Mouse (Mus musculus) CH12.LX (cell line): ENCODE results near the gene Tcp11. TPM values are rescaled to one million over a fixed set of nuclear protein-coding genes. Genes with fewer than 3 reads are reported as not detected.

Experiments used
- DNase-seq: peaks from one replicate; pipeline ENCODE4 v3.0.0-alpha.2; 2013; ENCODE audit errors: extremely low read depth
- H3K27ac ChIP-seq: 2 replicates; pipeline ENCODE4 v1.5.1; 2012; ENCODE audit warnings: low read depth, mild to moderate bottlenecking, control low read depth, moderate library complexity; ENCODE audit not compliant: insufficient read depth
- H3K27me3 ChIP-seq: replicated peaks from 2 replicates; pipeline ENCODE3; 2012; ENCODE audit warnings: inconsistent platforms
- H3K36me3 ChIP-seq, 2 experiments: replicated peaks in 1 of 2; 2 replicates each; pipeline versions ENCODE3 to v1.6.1; 2012; ENCODE audit warnings: inconsistent platforms in 1 of 2, low read length in 1 of 2, mild to moderate bottlenecking in 1 of 2, mixed read lengths in 1 of 2, moderate library complexity in 1 of 2; ENCODE audit not compliant: control insufficient read depth in 1 of 2, insufficient read depth in 1 of 2
- H3K4me1 ChIP-seq, 2 experiments: 2 replicates each; pipeline ENCODE4 v1.6.1; 2012; ENCODE audit warnings: inconsistent platforms in 1 of 2, moderate library complexity in 1 of 2; ENCODE audit not compliant: insufficient read depth in 2 of 2, control insufficient read depth in 1 of 2
- H3K4me2 ChIP-seq: 2 replicates; pipeline ENCODE4 v1.6.1; 2012; ENCODE audit warnings: low read depth, mild to moderate bottlenecking, control low read depth; ENCODE audit not compliant: poor library complexity, insufficient read depth, severe bottlenecking
- H3K4me3 ChIP-seq, 3 experiments: fragments of 150-350 bp in 1 of 3; sonication (generic) in 1 of 3; replicated peaks in 1 of 3; 2 replicates each; pipeline versions ENCODE3 to v1.5.1; 2011 to 2012; ENCODE audit warnings: low read depth in 2 of 3, low read length in 2 of 3, mild to moderate bottlenecking in 2 of 3, moderate library complexity in 2 of 3, control low read depth in 1 of 3, improper control_type of control experiment in 1 of 3, inconsistent platforms in 1 of 3, mixed read lengths in 1 of 3; ENCODE audit not compliant: poor library complexity in 1 of 3
- H3K79me2 ChIP-seq: replicated peaks from 2 replicates; pipeline ENCODE4 v1.6.1; 2012; ENCODE audit warnings: mild to moderate bottlenecking, moderate library complexity; ENCODE audit not compliant: control insufficient read depth, poor library complexity, insufficient read depth, severe bottlenecking; ENCODE audit errors: extremely low read depth
- H3K9ac ChIP-seq: 2 replicates; pipeline ENCODE4 v1.6.1; 2012; ENCODE audit warnings: low read depth, mild to moderate bottlenecking, control low read depth, moderate library complexity; ENCODE audit not compliant: insufficient read depth
- H3K9me3 ChIP-seq: replicated peaks from 2 replicates; pipeline ENCODE3; 2012; ENCODE audit warnings: low read length, inconsistent platforms, mixed read lengths
- BHLHE40 ChIP-seq: IDR thresholded peaks from 2 replicates; pipeline ENCODE4 v1.6.1; 2011; ENCODE audit warnings: mild to moderate bottlenecking, low read depth, low read length, improper control_type of control experiment
- CHD1 ChIP-seq: IDR thresholded peaks from 2 replicates; pipeline ENCODE4 v1.6.1; 2012; ENCODE audit warnings: low read depth, low read length, improper control_type of control experiment, inconsistent platforms
- CTCF ChIP-seq, 2 experiments: IDR thresholded peaks in 1 of 2; conservative IDR thresholded peaks in 1 of 2; 2 replicates each; pipeline ENCODE4 v1.5.1; 2011 to 2012; ENCODE audit warnings: low read depth in 2 of 2, low read length in 2 of 2, improper control_type of control experiment in 1 of 2, inconsistent platforms in 1 of 2, mild to moderate bottlenecking in 1 of 2, moderate library complexity in 1 of 2
- E2F4 ChIP-seq: IDR thresholded peaks from 2 replicates; pipeline ENCODE4 v1.6.1; 2011; ENCODE audit warnings: low read depth, low read length, improper control_type of control experiment; ENCODE audit not compliant: insufficient replicate concordance
- ELF1 ChIP-seq: IDR thresholded peaks from 2 replicates; pipeline ENCODE4 v1.6.1; 2014; ENCODE audit warnings: low read depth, mild to moderate bottlenecking, inconsistent platforms, low read length, improper control_type of control experiment
- EP300 ChIP-seq: IDR thresholded peaks from 2 replicates; pipeline ENCODE4 v1.6.1; 2011; ENCODE audit warnings: low read length, improper control_type of control experiment
- ETS1 ChIP-seq: conservative IDR thresholded peaks from 2 replicates; pipeline ENCODE4 v1.6.1; 2012; ENCODE audit warnings: low read depth, mild to moderate bottlenecking, inconsistent platforms, low read length, improper control_type of control experiment, moderate library complexity
- GABPA ChIP-seq: IDR thresholded peaks from 2 replicates; pipeline ENCODE4 v1.6.1; 2012; ENCODE audit warnings: low read depth, low read length, improper control_type of control experiment, inconsistent platforms; ENCODE audit not compliant: insufficient replicate concordance
- JUND ChIP-seq: conservative IDR thresholded peaks from 2 replicates; pipeline ENCODE4 v1.6.1; 2011; ENCODE audit warnings: low read depth, low read length, improper control_type of control experiment
- KAT2A ChIP-seq: IDR thresholded peaks from 2 replicates; pipeline ENCODE4 v1.6.1; 2012; ENCODE audit warnings: low read length, improper control_type of control experiment, inconsistent platforms; ENCODE audit not compliant: insufficient replicate concordance
- MAZ ChIP-seq: IDR thresholded peaks from 2 replicates; pipeline ENCODE4 v1.6.1; 2012; ENCODE audit warnings: low read depth, mild to moderate bottlenecking, inconsistent platforms, low read length, improper control_type of control experiment, moderate library complexity
- MEF2A ChIP-seq: IDR thresholded peaks from 2 replicates; pipeline ENCODE4 v1.6.1; 2014; ENCODE audit warnings: low read depth, mild to moderate bottlenecking, inconsistent platforms, low read length, improper control_type of control experiment, borderline replicate concordance
- PAX5 ChIP-seq: IDR thresholded peaks from 2 replicates; pipeline ENCODE4 v1.6.1; 2012; ENCODE audit warnings: low read length, inconsistent platforms, mixed read lengths
- POLR2AphosphoS2 ChIP-seq: IDR thresholded peaks from 2 replicates; pipeline ENCODE4 v1.6.1; 2011; ENCODE audit warnings: low read depth, low read length, improper control_type of control experiment
- RCOR1 ChIP-seq: conservative IDR thresholded peaks from 2 replicates; pipeline ENCODE4 v1.6.1; 2012; ENCODE audit warnings: low read depth, mild to moderate bottlenecking, inconsistent platforms, low read length, improper control_type of control experiment
- SMC3 ChIP-seq: IDR thresholded peaks from 2 replicates; pipeline ENCODE4 v1.6.1; 2011; ENCODE audit warnings: low read depth, low read length, improper control_type of control experiment
- TCF12 ChIP-seq: IDR thresholded peaks from 2 replicates; pipeline ENCODE4 v1.6.1; 2014; ENCODE audit warnings: low read depth, mild to moderate bottlenecking, inconsistent platforms, low read length, improper control_type of control experiment
- USF1 ChIP-seq: IDR thresholded peaks from 2 replicates; pipeline ENCODE4 v1.6.1; 2014; ENCODE audit warnings: low read depth, mild to moderate bottlenecking, inconsistent platforms, low read length, improper control_type of control experiment
- ZKSCAN1 ChIP-seq: IDR thresholded peaks from 2 replicates; pipeline ENCODE4 v1.6.1; 2012; ENCODE audit warnings: low read depth, inconsistent platforms, low read length, improper control_type of control experiment, borderline replicate concordance
- dilution Hi-C: fragments of 300-500 bp; cut with MboI; formaldehyde crosslinking; loops from 2 replicates; pipeline ENCODE4 v1.14.3; 2020; ENCODE audit warnings: low sequenced_read_pairs; ENCODE audit not compliant: extremely low pct_unique_long_range_greater_than_20kb, extremely low pct_ligation_motif_present
- in situ Hi-C: fragments of 300-500 bp; cut with MboI; formaldehyde crosslinking; loops from 3 replicates; pipeline ENCODE4 v1.14.3; 2019; ENCODE audit warnings: low sequenced_read_pairs, low pct_ligation_motif_present, low pct_unique_long_range_greater_than_20kb, mixed read lengths
- polyA plus RNA-seq: library from polyadenylated mRNA; unstranded; fragments of >175 nt; gene quantifications from 2 replicates; pipeline ENCODE4 v1.2.1, GENCODE M21; 2012; ENCODE audit warnings: low read depth; ENCODE audit not compliant: insufficient read length
- total RNA-seq, 2 experiments: library from RNA; depleted of rRNA; stranded (reverse); fragments of 300-350 nt in 1 of 2; fragments of >200 nt in 1 of 2; gene quantifications; 2 replicates each; pipeline ENCODE4 v1.2.3; 2012 to 2014

Tcp11 gene
- total and polyA plus RNA-seq, 3 experiments, result not detected

DNA sequence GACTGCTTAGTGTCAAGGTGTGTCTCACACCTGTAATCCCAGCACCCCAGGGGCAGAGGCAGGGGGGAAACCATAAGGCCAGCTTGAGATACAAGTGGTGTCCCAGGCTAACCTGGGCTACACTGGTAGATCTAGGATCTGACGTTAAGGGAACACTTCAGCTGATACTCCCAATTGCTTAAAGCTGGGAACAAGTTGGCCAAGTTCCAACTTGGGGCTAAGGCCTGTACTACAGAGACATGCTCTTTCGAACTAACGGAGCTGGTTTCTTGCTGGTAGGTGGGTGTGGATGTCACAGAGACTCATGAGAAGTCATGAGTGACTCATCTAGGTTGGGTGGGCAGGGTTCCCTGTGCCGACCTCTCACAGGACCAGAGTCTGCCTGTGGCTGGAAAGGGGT is 13.1 kb downstream of the Tcp11 start:
- peaks cover 0 to 3% of the 10 kb centered on the region in 2 experiments for H3K36me3 ChIP-seq
- TF ChIP-seq ELF1, result no peak
- no peak for TF ChIP-seq PAX5
- TF ChIP-seq TCF12, result no peak
- TF ChIP-seq RCOR1, result no peak
- TF ChIP-seq USF1, result no peak
- H3K9ac ChIP-seq, result no peak overlapping the region
- no peak overlapping the region for H3K27ac ChIP-seq
- dilution Hi-C loops, result no loop called here
- H3K4me2 ChIP-seq, result no peak overlapping the region
- peaks cover 9% of the 10 kb centered on the region for H3K27me3 ChIP-seq
- in situ Hi-C loops, result no loop called here
- H3K4me3 ChIP-seq, result no peak overlapping the region
- no peak for DNase-seq
- no peaks in the 10 kb centered on the region for H3K79me2 ChIP-seq
- no peaks in the 10 kb centered on the region for H3K4me1 ChIP-seq
- peaks cover 4% of the 10 kb centered on the region for H3K9me3 ChIP-seq

GRCm38 (mm10) chr17:28063163-28063562 is 17.3 kb downstream of the Tcp11 start:
- Histone ChIP-seq H3K9me3 (no peaks in the 10 kb centered on the region), H3K36me3 (peaks cover 5 to 41% of the 10 kb centered on the region in 2 experiments), H3K4me3 (no peak overlapping the region), H3K9ac (no peak overlapping the region), H3K27me3 (no peaks in the 10 kb centered on the region), H3K4me2 (no peak overlapping the region), H3K4me1 (no peaks in the 10 kb centered on the region), H3K79me2 (no peaks in the 10 kb centered on the region), H3K27ac (no peak overlapping the region)
- DNase-seq, result no peak
- in situ Hi-C loops, result no loop called here
- dilution Hi-C loops, result no loop called here
- TF ChIP-seq MAZ (no peak), TCF12 (no peak), EP300 (no peak), ETS1 (no peak), CTCF (conservative IDR thresholded peaks at IDR 0.05 in 1 of 2, IDR thresholded peaks at IDR 0.05 in 1 of 2; ENCODE audit: low read depth in 2 of 2, low read length in 2 of 2) (no peak), E2F4 (no peak)

GRCm38 (mm10) chr17:28062710-28063109 is 17.7 kb downstream of the Tcp11 start:
- H3K27ac ChIP-seq, result no peak overlapping the region
- TF ChIP-seq MEF2A (no peak), E2F4 (no peak), USF1 (no peak), KAT2A (no peak), SMC3 (no peak), BHLHE40 (no peak), ZKSCAN1 (no peak), JUND (no peak), CHD1 (no peak), POLR2AphosphoS2 (no peak), GABPA (no peak), TCF12 (no peak)

More at GRCm38 (mm10) chr17:28062710-28063109, 17.7 kb downstream of the Tcp11 start:
- Histone ChIP-seq H3K4me3 (no peak overlapping the region), H3K9me3 (no peaks in the 10 kb centered on the region), H3K4me2 (no peak overlapping the region), H3K4me1 (no peaks in the 10 kb centered on the region), H3K27me3 (no peaks in the 10 kb centered on the region), H3K9ac (no peak overlapping the region), H3K79me2 (no peaks in the 10 kb centered on the region), H3K36me3 (peaks cover 5 to 43% of the 10 kb centered on the region in 2 experiments)
- dilution Hi-C loops (no loop called here), in situ Hi-C loops (no loop called here)
- no peak for DNase-seq
